Mouse (Mus musculus) brain, embryonic 14.5 days (tissue): ENCODE data around the gene Ntf5.

Experiments
- CTCF ChIP-seq: fragments of 200-500 bp; IDR thresholded peaks from 2 replicates; pipeline ENCODE4 v1.5.1; 2012; ENCODE audit warnings: inconsistent platforms, mild to moderate bottlenecking, moderate library complexity, borderline replicate concordance; ENCODE audit not compliant: insufficient read depth, insufficient read length; ENCODE audit errors: extremely low read depth
- POLR2A ChIP-seq: fragments of 200-500 bp; IDR thresholded peaks from 2 replicates; pipeline ENCODE4 v1.6.1; 2012; ENCODE audit warnings: mild to moderate bottlenecking, inconsistent platforms, borderline replicate concordance; ENCODE audit not compliant: poor library complexity, insufficient read depth, insufficient read length, severe bottlenecking; ENCODE audit errors: extremely low read depth

GRCm38 (mm10) chr7:45374620-45375019, 38.9 kb upstream of the Ntf5 start:
- no peak for TF ChIP-seq POLR2A
- TF ChIP-seq CTCF, result no peak
